Mouse (Mus musculus): Measurements from ENCODE around the gene Olfr1241. TPM values are rescaled to one million over a fixed set of nuclear protein-coding genes. Genes with fewer than 3 reads are reported as not detected.

Olfr1241 gene
- not detected for total RNA-seq (2022)

- no peak for DNase-seq (ENCODE audit: low spot score in 2 of 2)
Measured at GRCm38 (mm10) chr2:89487026-89487425, at the start of gene Olfr1241. Gene Olfr1241, minus strand, starts transcription at chr2:89487126.

- no peak for DNase-seq (ENCODE audit: low spot score in 2 of 2)
Measured at GRCm38 (mm10) chr2:89531387-89531786, 44.5 kb upstream of the Olfr1241 start, which contains the start of gene Olfr1243. Gene Olfr1243, minus strand, starts transcription at chr2:89531487.

GRCm38 (mm10) chr2:89498235-89498634 is 11.3 kb upstream of the Olfr1241 start, which contains the start of gene Olfr1242:
Gene Olfr1242, minus strand, starts transcription at chr2:89498335.
- no peak for DNase-seq (ENCODE audit: low spot score in 2 of 2)

- DNase-seq (ENCODE audit: low spot score in 2 of 2), result no peak
Measured at GRCm38 (mm10) chr2:89442900-89443299, 44.0 kb downstream of the Olfr1241 start, which contains the start of gene Olfr1240. Gene Olfr1240, minus strand, starts transcription at chr2:89443000.

Other genes with a start within 250 kb of the Olfr1241 start
- gene Olfr1228, start 233.1 kb downstream of the Olfr1241 start, total RNA-seq (2022), result not detected
- gene Olfr1229, start 199.1 kb downstream of the Olfr1241 start, total RNA-seq (2022), result not detected
- not detected for gene Olfr1230, start 189.9 kb downstream of the Olfr1241 start, total RNA-seq (2022)
- not detected for gene Olfr1231, start 180.1 kb downstream of the Olfr1241 start, total RNA-seq (2022)
- not detected for gene Olfr1232, start 157.5 kb downstream of the Olfr1241 start, total RNA-seq (2022)
- gene Olfr1233, start 144.7 kb downstream of the Olfr1241 start, total RNA-seq (2022), result not detected
- not detected for gene Olfr1234, start 122.3 kb downstream of the Olfr1241 start, total RNA-seq (2022)
- gene Olfr1238, start 77.5 kb downstream of the Olfr1241 start, total RNA-seq (2022), result not detected
- not detected for gene Olfr1239, start 66.7 kb downstream of the Olfr1241 start, total RNA-seq (2022)
- gene Olfr1240, start 44.1 kb downstream of the Olfr1241 start, total RNA-seq (2022), result not detected
- not detected for gene Olfr1242, start 11.2 kb upstream of the Olfr1241 start, total RNA-seq (2022)
- gene Olfr1243, start 44.4 kb upstream of the Olfr1241 start, total RNA-seq (2022), result not detected
- not detected for gene Olfr1245, start 91.3 kb upstream of the Olfr1241 start, total RNA-seq (2022)
- not detected for gene Olfr1246, start 106.0 kb upstream of the Olfr1241 start, total RNA-seq (2022)
- under 1 TPM; 0.07 to 0.23 (median 0.11) TPM for gene Olfr1247, start 127.0 kb upstream of the Olfr1241 start, total RNA-seq (2022)
- not detected for gene Olfr1248, start 131.1 kb upstream of the Olfr1241 start, total RNA-seq (2022)
- gene Olfr1249, start 147.9 kb upstream of the Olfr1241 start, total RNA-seq (2022), result not detected
- gene Olfr1250, start 174.3 kb upstream of the Olfr1241 start, total RNA-seq (2022), result under 1 TPM in 1 of 4 experiments, not detected in 3; 0.11 TPM
- not detected for gene Olfr1251, start 184.8 kb upstream of the Olfr1241 start, total RNA-seq (2022)
- not detected for gene Olfr1252, start 237.9 kb upstream of the Olfr1241 start, total RNA-seq (2022)